Mouse (Mus musculus): ENCODE measurements at regions not wholly inside any gene's neighbourhood (a gene's known extent, or its start where the extent isn't known, plus 50 kb on each side); places are given as distances from the start of the nearest gene placed in this dataset.

DNA sequence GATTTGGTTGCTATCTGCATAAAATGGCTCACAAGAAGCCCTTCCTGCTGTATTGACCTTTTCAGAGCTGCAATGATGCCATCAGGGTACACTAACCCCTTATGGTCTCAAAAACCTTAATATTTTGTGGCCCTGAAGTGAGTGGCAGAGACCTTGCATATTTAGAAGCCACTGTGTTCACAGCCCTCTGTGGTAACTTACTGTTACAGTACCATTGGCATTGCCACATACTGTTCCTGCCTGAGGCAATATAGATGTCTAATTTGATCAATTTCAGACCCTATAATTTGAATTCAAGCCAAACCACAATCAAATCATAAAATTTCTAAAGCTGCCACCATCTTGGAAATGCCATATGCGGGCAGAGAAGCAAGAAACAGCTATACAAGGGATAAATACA is 198.5 kb downstream of the Spry2 start:
- TF ChIP-seq GATA1 (IDR thresholded peaks at IDR 0.05; ENCODE audit: borderline replicate concordance, low read length) (no peak), FLI1 (IDR thresholded peaks at IDR 0.05; ENCODE audit: low read length) (no peak)

Data from megakaryocyte, embryonic 14.5 days (primary cell).